Comparison of ENCODE assay signal across 14 mouse cellular contexts in the genomic region with DNA sequence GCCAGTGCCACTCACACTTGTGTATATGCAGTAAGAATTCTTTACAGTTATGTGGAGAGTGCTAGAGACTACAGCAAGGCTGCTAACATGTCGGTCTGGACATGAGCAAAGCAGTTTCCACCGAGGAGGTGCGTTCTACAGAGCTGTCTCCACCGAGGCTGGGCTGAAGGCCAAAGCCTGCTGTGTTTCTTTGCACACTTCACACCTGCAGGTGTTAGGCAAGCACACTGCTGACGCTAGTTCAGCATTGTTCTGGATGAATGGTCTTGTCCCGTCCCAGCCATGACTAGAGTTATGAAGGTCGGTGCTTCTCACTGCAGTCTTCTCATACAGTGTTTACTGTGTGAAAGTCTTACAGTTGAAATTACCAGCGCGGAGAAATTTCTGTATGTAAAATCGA. TPM values are rescaled to one million over a fixed set of nuclear protein-coding genes. Genes with fewer than 3 reads are reported as not detected.
A peak's percentile ranks its signal among the peaks of the same experiment; 100 is the strongest.
DNase-seq lines count a peak whose midpoint lies in the region; ATAC-seq and TF ChIP-seq lines count a peak whose summit lies in the region.
"Had no signal": no experiment of that assay in that cellular context is flagged by ENCODE, and none has a peak within 500 bp of the region (broad histone marks: within the 10 kb centered on the region; RNA-seq: fewer than 3 reads in every experiment).

No protein-coding gene starts in this region.

- no peak overlapping the region for H3K4me2 ChIP-seq in heart, embryonic 13.5 days
- no peak overlapping the region for H3K4me2 ChIP-seq in heart, embryonic 12.5 days
- H3K4me2 ChIP-seq in lung, postnatal 0 days (replicated peaks; ENCODE audit: low read depth, low read length): no peak overlapping the region
- no peak overlapping the region for H3K4me2 ChIP-seq in hindbrain, postnatal 0 days (ENCODE audit: low read depth, low read length)
- H3K4me2 ChIP-seq: limb, embryonic 13.5 days; lung, embryonic 14.5 days; midbrain, embryonic 12.5 days had no signal

- peaks cover 93% of the 10 kb centered on the region for H3K36me3 ChIP-seq in heart, embryonic 13.5 days
- peaks cover 73% of the 10 kb centered on the region for H3K36me3 ChIP-seq in heart, embryonic 12.5 days
- H3K36me3 ChIP-seq in lung, postnatal 0 days (ENCODE audit: insufficient read depth, low read length): peaks cover 37% of the 10 kb centered on the region
- H3K36me3 ChIP-seq in hindbrain, postnatal 0 days (ENCODE audit: insufficient read depth, low read length): peaks cover 23% of the 10 kb centered on the region

- peak overlapping the region; percentile 46 for H3K27ac ChIP-seq in heart, embryonic 13.5 days (replicated peaks)
- no peak overlapping the region for H3K27ac ChIP-seq in heart, embryonic 12.5 days (ENCODE audit: poor library complexity, severe bottlenecking)
- H3K27ac ChIP-seq in lung, postnatal 0 days (ENCODE audit: low read length): no peak overlapping the region
- peak overlapping the region; percentile 79; the same call in 1 of the 2 replicates for H3K27ac ChIP-seq in hindbrain, postnatal 0 days
- H3K27ac ChIP-seq: limb, embryonic 13.5 days; midbrain, embryonic 12.5 days had no signal

- no peak for ATAC-seq in heart, embryonic 13.5 days (ENCODE audit: extremely low read depth, insufficient number of reproducible peaks, low FRiP score, low TSS enrichment)
- ATAC-seq in heart, embryonic 12.5 days (ENCODE audit: insufficient number of reproducible peaks, low FRiP score): no peak
- ATAC-seq in lung, postnatal 0 days: peak; percentile 50
- ATAC-seq in hindbrain, postnatal 0 days: peak; percentile 20; the same call in 1 of the 2 replicates
- ATAC-seq: activated CD4-positive, CD25-positive, alpha-beta regulatory T cell, adult 4 months had no signal

- 64% methylated on average over 10 of the region's 10 CpGs for WGBS in heart, embryonic 13.5 days
- 73% methylated on average over 10 of the region's 10 CpGs for WGBS in heart, embryonic 12.5 days
- WGBS in lung, postnatal 0 days: 72% methylated on average over 10 of the region's 10 CpGs
- 33% methylated on average over 10 of the region's 10 CpGs for WGBS in hindbrain, postnatal 0 days

- no peak for DNase-seq in lung, postnatal 0 days (ENCODE audit: low spot score)
- DNase-seq in lung, postnatal 14 days: no peak
- peak; percentile 52 to 54 for DNase-seq in cerebellum, postnatal 36 days
- peak; percentile 67 for DNase-seq in hindbrain, postnatal 0 days (ENCODE audit: low spot score)
- DNase-seq in urinary bladder, adult 18-20 months (ENCODE audit: low spot score in 2 of 2): no peak
- DNase-seq: heart, postnatal 4 days; lung, embryonic 14.5 days; thymus, postnatal 36 days had no signal

- H3K9ac ChIP-seq in heart, embryonic 13.5 days: no peak overlapping the region
- H3K9ac ChIP-seq in heart, embryonic 12.5 days: no peak overlapping the region
- H3K9ac ChIP-seq in lung, postnatal 0 days (replicated peaks; ENCODE audit: low read depth): no peak overlapping the region
- H3K9ac ChIP-seq in hindbrain, postnatal 0 days (replicated peaks; ENCODE audit: low read length): no peak overlapping the region
- H3K9ac ChIP-seq: limb, embryonic 13.5 days; lung, embryonic 14.5 days; midbrain, embryonic 12.5 days had no signal

- no peaks in the 10 kb centered on the region for H3K9me3 ChIP-seq in heart, embryonic 13.5 days
- H3K9me3 ChIP-seq in heart, embryonic 12.5 days (replicated peaks): no peaks in the 10 kb centered on the region
- no peaks in the 10 kb centered on the region for H3K9me3 ChIP-seq in lung, postnatal 0 days (ENCODE audit: low read length)
- H3K9me3 ChIP-seq in hindbrain, postnatal 0 days (ENCODE audit: low read length): no peaks in the 10 kb centered on the region
- H3K9me3 ChIP-seq: limb, embryonic 13.5 days; midbrain, embryonic 12.5 days had no signal

- no peaks in the 10 kb centered on the region for H3K27me3 ChIP-seq in heart, embryonic 13.5 days (replicated peaks)
- no peaks in the 10 kb centered on the region for H3K27me3 ChIP-seq in heart, embryonic 12.5 days (replicated peaks)
- H3K27me3 ChIP-seq in lung, postnatal 0 days (replicated peaks; ENCODE audit: insufficient read depth, low read length): no peaks in the 10 kb centered on the region
- no peaks in the 10 kb centered on the region for H3K27me3 ChIP-seq in hindbrain, postnatal 0 days (ENCODE audit: insufficient read depth, low read length)
- H3K27me3 ChIP-seq: CH12.LX; limb, embryonic 13.5 days; midbrain, embryonic 12.5 days had no signal

- H3K4me1 ChIP-seq in heart, embryonic 13.5 days: peaks cover 12% of the 10 kb centered on the region; the same call in 1 of the 2 replicates
- H3K4me1 ChIP-seq in heart, embryonic 12.5 days (replicated peaks): peaks cover 7% of the 10 kb centered on the region; the same call in 1 of the 2 replicates
- H3K4me1 ChIP-seq in lung, postnatal 0 days (ENCODE audit: insufficient read depth, low read depth, low read length): no peaks in the 10 kb centered on the region
- H3K4me1 ChIP-seq in hindbrain, postnatal 0 days (ENCODE audit: insufficient read depth, low read length): no peaks in the 10 kb centered on the region
- H3K4me1 ChIP-seq: limb, embryonic 13.5 days; midbrain, embryonic 12.5 days had no signal

- H3K4me3 ChIP-seq in heart, embryonic 13.5 days: no peak overlapping the region
- no peak overlapping the region for H3K4me3 ChIP-seq in heart, embryonic 12.5 days
- no peak overlapping the region for H3K4me3 ChIP-seq in lung, postnatal 0 days (ENCODE audit: low read depth, low read length)
- no peak overlapping the region for H3K4me3 ChIP-seq in hindbrain, postnatal 0 days (ENCODE audit: low read length)
- H3K4me3 ChIP-seq: limb, embryonic 13.5 days; midbrain, embryonic 12.5 days had no signal

- no peak for TF ChIP-seq CTCF in lung, postnatal 0 days (IDR thresholded peaks at IDR 0.05)
- no peak for TF ChIP-seq CTCF in hindbrain, postnatal 0 days (IDR thresholded peaks at IDR 0.05; ENCODE audit: low read depth)

- no peak for TF ChIP-seq EP300 in lung, postnatal 0 days (IDR thresholded peaks at IDR 0.05)

RNA-seq across cellular contexts. Expression of a gene that starts 12.9 kb away (rescaled TPM):
- polyA plus RNA-seq in heart, embryonic 13.5 days (2015; fragmentation: Nextera tagmentation; extraction: Ambion mirVana): 25.9 and 31.6 TPM in 2 replicates
- polyA plus RNA-seq in heart, embryonic 12.5 days (2016; fragmentation: Nextera tagmentation; extraction: Ambion mirVana): 29.9 and 30.1 TPM in 2 replicates
- polyA plus RNA-seq in lung, postnatal 0 days (2015; fragmentation: Nextera tagmentation; extraction: Ambion mirVana): 26.5 and 26.6 TPM in 2 replicates
- total RNA-seq in hindbrain, postnatal 0 days (2014; rRNA removed): 21.6 and 30.4 TPM in 2 replicates
- 35.1 and 39.5 TPM in 2 replicates for polyA plus RNA-seq in hindbrain, postnatal 0 days (2015; fragmentation: Nextera tagmentation; extraction: Ambion mirVana)

RNA-seq across cellular contexts. Expression of a gene that starts 32.4 kb away (rescaled TPM):
- 23.7 and 25.3 TPM in 2 replicates for polyA plus RNA-seq in heart, embryonic 13.5 days (2015; fragmentation: Nextera tagmentation; extraction: Ambion mirVana)
- 31.6 and 32.4 TPM in 2 replicates for polyA plus RNA-seq in heart, embryonic 12.5 days (2016; fragmentation: Nextera tagmentation; extraction: Ambion mirVana)
- 1.5 and 2.3 TPM in 2 replicates for polyA plus RNA-seq in lung, postnatal 0 days (2015; fragmentation: Nextera tagmentation; extraction: Ambion mirVana)
- 10.4 and 10.5 TPM in 2 replicates for total RNA-seq in hindbrain, postnatal 0 days (2014; rRNA removed)
- polyA plus RNA-seq in hindbrain, postnatal 0 days (2015; fragmentation: Nextera tagmentation; extraction: Ambion mirVana): 4.9 and 5.4 TPM in 2 replicates

RNA-seq across cellular contexts. Expression of a gene that starts 59.9 kb away (rescaled TPM):
- polyA plus RNA-seq in heart, embryonic 13.5 days (2015; fragmentation: Nextera tagmentation; extraction: Ambion mirVana): 3.1 and 4.2 TPM in 2 replicates
- polyA plus RNA-seq in heart, embryonic 12.5 days (2016; fragmentation: Nextera tagmentation; extraction: Ambion mirVana): 3.3 and 3.6 TPM in 2 replicates
- 8.7 and 9.1 TPM in 2 replicates for polyA plus RNA-seq in lung, postnatal 0 days (2015; fragmentation: Nextera tagmentation; extraction: Ambion mirVana)
- total RNA-seq in hindbrain, postnatal 0 days (2014; rRNA removed): 4.7 and 5.4 TPM in 2 replicates
- 2.0 and 3.1 TPM in 2 replicates for polyA plus RNA-seq in hindbrain, postnatal 0 days (2015; fragmentation: Nextera tagmentation; extraction: Ambion mirVana)

Comparison
In these comparisons a context has a peak if more than half of its experiments do, and no peak if none do; other contexts are left out.
1. H3K27ac ChIP-seq: peak in heart, embryonic 13.5 days (single experiment) and hindbrain, postnatal 0 days (single experiment); none in heart, embryonic 12.5 days (single experiment) and lung, postnatal 0 days (single experiment).
2. ATAC-seq: peak in lung, postnatal 0 days (single experiment) and hindbrain, postnatal 0 days (single experiment); none in heart, embryonic 13.5 days (single experiment) and heart, embryonic 12.5 days (single experiment).
3. DNase-seq: peak in cerebellum, postnatal 36 days (2 of 2) and hindbrain, postnatal 0 days (single experiment); none in lung, postnatal 0 days (single experiment), lung, postnatal 14 days (single experiment) and urinary bladder, adult 18-20 months (0 of 2).